Mouse (Mus musculus) kidney, adult 8-10 months (tissue): ENCODE measurements at regions not wholly inside any gene's neighbourhood (a gene's known extent, or its start where the extent isn't known, plus 50 kb on each side); places are given as distances from the start of the nearest gene placed in this dataset.

ENCODE experiments used
- DNase-seq, 2 experiments: peaks; one replicate each; pipeline ENCODE4 v3.0.0; 2022

DNA sequence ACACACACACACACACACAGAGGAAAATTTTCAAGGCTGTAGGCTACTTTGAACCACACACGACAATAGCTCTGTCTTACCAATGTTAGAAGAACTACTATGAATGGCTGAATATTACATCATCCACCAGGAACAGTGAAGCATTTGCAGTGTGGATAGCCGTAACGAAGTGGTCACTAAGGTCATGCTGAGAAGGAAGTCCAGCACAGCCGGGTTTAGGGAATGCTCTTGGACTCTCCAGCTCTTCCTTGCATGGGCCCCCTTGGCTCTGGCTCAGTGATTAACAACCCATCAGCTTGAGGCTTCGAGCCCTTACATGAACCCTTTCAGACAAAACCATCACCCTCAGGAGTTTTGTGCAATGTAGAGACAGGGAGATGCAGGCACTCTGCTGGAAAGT is 245.3 kb downstream of the Adamts20 start:
- no peak for DNase-seq

DNA sequence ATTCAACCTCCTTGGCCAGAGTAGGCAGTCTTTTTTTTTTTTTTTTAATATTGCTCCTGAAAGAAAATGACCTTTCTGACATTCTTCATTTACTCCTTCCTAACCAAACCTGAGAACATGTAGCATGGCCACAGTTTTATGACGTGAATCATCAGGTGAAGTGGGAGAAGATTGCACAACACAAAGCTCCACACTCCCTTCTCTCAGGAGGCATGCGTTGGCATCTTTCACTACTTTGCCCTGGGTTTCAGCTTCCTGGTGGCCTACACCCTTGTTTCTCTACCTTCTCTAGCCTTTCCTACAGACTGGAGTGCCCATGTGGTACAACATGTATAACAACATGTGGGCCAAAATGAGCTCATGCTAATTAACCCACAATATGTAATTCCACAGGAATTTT is 248.5 kb downstream of the Adamts20 start:
- no peak for DNase-seq

DNA sequence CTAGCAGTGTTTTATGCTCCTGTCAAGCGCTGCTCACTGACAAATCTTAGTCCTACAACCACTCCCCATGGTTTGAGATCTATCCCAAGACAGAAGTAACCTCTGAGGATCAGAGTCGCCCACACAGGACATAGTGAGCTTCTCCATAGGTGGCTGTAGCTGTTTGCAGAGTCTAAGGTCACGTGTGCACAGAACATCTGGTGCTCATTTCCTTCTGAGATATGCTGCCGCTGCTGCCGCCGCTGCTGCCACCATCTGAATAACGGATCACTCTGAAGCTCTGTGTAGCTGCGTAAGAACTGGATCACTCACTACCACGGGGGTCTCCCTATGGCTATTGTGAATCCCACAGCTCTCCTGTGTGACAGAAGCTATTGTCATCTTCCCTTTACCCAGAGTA is 250.8 kb downstream of the Adamts20 start:
- DNase-seq, result no peak

DNA sequence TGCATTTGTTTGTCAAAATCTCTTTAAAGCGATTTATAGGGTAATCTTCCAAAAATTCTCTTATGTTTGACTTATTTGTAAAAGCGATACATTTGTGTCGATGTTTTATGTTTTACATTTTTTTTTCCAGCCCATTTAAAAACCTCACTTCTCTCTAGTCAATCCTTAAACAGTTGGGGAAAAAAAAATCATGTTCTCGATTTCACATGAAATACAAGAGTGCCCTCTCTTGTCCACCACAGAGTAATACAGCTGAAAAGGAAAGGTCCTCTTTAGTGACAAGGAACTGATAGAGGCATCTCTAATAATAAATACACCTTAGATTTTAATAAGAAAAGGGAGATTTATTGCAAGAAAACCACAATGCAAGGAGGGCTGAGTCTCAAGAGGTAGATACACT is 251.8 kb downstream of the Adamts20 start:
- DNase-seq, result no peak

DNA sequence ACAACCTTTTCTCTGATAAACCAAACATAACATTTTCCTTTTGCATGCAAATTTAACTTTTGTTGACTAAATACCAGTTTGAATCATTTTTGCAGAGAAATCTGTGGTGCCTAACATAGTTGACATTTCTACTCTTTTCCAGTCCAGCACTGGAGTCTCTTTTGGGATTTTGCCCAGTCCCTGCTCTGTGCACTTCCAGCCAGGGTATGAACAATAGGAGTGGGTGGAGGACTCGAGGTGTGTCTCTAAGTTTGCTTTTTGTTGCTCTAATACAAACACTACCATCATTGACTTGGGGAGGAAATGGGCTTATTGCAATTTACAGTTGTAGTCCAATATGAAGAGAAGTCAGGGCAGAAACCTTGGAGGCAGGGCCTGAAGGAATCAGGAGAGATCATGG is 256.7 kb downstream of the Adamts20 start:
- DNase-seq, result no peak

DNA sequence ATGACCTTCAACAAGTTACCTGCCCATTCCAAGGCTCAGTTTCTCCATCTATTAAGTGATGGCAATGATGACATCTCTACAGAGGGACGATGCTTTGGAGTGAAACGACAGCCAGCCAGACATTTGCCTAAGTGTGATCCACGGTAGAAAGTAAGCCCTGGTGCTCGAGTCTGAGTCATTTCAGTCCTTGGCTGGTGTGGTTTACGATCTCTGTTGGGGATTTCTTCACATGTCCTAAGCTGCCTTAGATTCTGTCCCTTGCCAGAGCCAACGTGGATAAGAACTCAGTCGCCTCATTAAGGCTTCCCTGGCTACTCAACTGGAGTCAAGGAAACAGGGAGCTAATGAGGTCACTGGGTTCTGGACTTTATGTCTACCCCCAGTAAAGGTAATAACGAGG is 258.8 kb downstream of the Adamts20 start:
- no peak for DNase-seq

DNA sequence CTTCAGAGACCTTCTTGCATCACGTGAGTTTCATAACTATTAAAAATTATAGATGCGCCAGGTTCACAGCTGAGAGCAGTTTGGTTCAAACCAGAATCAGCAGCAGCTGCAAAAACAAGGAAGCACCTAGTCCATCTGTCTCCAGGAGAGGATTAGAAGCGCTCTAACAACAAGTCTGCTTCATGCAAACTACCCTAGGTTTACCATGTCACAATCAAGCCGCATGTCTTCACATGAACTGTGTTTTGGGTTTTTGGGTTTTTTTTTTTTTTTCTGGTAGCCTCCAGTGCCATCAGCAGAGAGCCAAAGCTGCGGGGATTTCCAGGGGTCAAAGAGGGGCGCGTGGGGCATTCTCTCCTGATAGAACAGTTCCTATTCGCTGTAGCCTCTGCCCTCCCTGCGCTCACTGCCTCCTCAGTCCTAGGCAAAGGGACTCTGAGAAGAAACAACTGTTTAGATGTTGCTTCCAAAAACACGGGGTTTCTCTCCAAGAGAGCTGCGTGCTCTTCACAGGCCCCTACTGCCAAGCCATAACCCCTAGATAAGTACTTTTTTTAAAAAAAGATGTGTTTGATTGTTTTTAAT is 259.8 kb downstream of the Adamts20 start:
- DNase-seq, result no peak

DNA sequence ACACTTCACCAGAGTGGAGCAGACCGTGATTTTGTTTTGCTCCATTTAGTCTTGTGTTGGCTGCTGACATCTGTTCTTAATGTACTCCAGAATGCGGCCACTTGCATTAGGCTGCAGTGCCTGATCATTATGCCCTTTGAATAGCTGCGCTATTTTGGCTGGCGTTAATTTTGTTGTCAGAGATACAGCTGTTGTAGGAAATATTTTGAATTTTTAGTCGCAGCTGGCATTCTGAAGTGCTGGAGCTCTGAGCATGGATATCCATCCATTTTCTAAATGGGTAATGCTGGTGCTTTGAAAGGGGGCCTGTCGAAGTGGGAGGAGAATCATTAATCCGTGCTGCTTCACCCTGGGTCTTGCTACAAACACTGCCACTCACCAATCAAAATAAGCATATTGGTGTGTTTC is 275.1 kb downstream of the Adamts20 start:
- DNase-seq, result no peak

DNA sequence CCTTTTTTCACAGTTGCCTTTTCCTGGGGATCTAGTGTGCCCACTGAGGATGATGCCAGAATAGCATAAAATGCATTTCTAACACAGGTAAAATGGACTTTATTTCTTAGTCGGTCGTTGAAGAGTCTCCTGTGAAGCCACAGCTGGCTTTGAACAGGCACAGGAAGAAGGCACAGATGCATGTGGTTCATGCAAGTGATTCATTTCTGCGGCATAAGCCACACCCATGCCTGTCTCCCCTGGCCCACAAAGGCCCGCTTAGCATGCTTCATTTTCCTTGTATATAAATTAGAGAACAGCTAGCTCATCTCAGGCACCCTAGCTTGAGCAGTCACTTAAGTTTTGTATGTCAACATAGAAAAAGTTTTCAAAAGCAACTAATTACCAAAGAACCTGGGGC is 277.6 kb downstream of the Adamts20 start:
- no peak for DNase-seq

DNA sequence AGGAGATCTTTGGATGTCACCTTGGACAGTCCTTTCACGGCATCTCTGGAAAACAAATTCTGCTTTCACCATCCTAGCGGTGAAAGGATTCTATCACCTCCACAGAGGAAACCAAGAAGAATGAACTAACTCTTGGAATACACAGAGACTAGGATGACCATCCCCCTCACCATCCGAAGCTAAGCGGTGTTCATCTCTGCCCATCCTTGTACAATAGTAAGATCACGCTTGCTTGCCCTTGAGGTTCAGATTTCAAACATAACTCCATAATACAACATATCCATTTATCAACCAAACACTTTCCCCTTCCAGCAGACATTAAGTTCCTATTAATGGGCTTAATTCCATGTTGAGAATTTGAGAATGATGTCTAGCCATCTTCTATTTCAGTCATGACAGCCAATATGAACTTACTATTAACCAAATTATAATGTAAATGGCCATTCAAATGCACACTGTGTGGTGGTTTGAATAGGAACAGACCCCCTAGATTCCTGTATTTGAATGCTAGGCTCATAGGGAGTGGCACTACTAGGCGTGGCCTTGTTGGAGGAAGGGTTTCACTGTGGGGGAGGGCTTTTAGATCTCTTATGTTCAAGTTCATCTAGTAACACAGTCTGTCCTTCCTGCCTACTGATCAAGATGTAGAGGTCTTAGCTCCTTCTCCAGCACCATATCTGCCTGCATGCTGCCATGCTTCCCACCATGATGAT is 281.4 kb downstream of the Adamts20 start:
- no peak for DNase-seq

DNA sequence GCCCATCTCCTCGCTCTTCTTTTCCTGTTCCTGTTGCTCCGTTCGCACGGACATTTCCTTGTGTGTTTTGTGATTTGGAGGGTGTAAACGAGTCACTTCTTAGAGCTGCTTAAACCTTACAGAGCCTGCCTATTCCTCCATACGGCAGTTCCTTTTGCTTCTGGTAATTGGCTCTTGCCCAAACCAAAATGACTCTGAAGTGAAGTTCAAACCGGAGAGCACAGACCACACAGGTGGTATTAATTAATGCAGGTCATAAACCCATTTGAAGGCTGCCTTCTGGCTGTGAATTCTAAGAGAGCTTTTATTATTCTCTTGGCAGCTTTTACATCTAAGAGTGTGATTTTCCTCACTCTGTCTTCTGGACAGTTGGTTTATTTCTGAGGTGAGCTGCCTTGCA is 291.1 kb downstream of the Adamts20 start:
- DNase-seq, result peak; percentile 2 to 36

DNA sequence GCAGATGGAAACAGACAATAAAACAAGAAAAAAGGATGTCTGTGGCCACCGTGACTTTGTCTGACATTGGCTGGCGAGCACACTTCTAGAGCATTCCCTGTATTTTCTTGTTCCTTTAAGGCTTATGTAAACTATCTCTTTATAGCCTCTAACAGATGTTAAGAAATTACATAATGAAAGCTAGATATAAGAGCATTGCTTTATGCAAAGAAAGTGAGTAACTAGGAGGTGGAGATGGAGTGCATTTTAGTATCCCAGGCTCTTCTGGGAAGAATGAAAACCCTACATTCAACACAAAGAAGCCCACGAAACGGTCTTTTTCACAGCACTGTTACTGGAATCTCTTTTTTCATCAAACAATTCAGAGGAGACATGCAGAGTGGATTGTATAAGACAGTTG is 304.4 kb downstream of the Adamts20 start:
- DNase-seq, result no peak

DNA sequence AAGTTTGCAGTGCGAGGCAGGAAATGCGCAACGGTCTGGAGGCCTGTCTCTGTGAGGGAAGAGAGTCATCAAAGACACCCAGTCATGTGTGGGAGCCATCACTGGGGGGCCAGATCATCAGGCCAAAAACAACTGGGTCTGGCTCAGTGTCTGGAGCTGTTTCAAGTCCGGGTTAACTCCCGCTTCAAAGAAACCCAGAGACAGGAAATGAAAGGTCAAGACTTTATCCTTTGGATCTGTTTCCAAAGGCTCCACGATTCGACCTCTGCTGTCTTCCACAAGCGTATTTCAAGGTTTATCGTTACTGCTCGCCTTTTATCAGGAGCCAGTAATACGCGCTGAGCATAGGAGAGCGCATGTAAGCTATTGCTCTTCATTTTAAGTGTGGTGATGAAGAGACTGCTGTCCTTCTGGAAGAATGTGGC is 325.7 kb downstream of the Adamts20 start:
- DNase-seq, result peak; percentile 12 to 18

DNA sequence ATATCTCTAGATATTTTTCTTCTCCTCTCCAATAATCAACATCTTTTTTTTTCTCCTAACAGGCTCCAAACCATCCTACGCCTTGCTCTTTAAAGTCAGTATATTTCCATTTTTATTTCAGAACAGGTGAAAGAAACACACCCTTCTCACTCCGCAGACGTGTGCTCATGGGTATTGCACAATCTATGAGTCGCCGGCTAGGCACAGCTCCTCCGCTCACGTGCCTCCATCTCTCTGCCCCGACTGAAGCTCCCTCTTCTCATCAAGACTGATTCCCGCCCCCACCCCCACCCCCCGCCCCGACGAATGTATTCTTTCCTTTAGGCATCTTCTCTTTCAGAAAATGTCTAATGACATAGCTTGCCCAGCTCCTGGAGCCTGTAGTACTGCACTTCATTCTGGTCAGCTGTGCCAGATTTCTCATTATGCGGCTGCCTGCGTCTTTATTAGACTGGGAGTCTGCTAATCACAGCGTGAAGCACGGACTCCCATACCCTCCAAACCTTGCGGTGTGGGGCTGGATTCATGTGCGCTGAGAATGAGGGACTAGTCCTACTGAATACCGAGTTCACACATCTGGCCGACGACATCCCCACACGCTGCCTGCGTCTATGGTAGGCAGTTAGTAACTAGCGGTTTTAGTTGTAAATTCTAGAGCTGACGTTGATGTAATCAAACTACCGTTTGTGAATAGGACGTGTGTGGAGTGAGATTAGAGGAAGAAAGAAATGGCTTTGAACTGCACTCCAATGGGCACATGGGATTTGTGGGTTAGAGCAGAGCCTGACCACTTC is 327.9 kb downstream of the Adamts20 start:
- no peak for DNase-seq

DNA sequence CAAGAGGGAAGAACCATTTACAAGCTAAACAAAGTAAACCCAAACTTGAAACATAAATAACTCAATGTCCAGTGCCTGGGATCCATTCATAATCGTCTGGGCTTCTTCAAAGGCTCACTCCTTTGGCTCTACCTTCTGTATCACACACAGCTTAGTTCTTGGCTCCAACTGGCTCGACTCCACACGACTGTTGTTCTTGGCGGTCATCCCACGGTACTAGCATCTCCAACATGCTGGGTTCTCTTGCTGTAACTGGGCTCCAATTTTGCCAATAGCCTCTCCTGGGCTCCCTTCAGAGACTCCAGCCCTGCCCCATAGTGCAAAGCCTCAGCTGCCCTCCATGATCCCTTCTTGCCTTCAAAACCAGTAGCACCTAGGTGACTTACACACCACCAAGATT is 352.4 kb downstream of the Adamts20 start:
- DNase-seq, result peak in 1 of 2 experiments; percentile 3

DNA sequence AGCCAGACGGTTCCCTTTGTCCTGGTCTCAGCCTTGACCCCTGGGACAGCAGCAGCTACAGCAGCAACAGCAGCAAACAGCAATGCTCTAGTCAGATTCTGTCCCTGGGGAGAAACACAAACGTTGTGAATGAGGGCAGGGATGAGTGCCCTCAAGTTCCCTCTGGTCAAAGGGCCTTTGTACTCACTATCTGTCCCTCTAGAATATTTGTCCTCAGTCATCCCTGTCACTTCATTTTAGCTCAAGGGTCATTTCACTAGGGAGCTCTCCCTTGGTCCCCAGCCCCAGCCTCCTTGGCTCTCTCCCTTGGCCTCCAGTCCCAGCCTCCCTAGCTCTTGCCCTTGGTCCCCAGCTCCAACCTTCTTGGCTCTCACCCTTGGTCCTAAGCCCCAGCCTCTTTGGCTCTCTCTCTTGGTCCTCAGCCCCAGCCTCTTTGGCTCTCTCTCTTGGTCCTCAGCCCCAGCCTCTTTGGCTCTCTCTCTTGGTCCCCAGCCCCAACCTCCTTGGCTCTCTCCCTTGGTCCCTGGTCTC is 358.0 kb downstream of the Adamts20 start:
- peak; percentile 3 to 6 for DNase-seq

DNA sequence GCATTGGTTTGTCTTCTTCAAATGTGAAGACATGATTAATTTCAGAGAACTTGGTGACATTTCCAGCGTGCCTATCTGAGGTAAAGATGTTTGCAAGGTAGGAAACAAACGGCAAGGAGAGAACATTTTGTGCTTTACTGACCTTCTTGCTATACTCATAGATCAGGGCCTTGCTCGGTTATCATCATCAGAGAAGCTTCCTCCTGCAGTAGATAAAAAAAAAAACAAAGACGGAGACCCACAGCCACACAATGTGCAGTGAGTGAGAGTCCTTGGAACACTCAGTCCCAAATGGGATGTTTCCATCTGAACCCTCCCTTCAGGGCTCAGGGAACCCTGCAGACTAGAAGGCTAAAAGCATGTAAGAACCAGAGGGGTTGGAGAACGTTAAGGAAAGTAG is 374.6 kb downstream of the Adamts20 start:
- no peak for DNase-seq

DNA sequence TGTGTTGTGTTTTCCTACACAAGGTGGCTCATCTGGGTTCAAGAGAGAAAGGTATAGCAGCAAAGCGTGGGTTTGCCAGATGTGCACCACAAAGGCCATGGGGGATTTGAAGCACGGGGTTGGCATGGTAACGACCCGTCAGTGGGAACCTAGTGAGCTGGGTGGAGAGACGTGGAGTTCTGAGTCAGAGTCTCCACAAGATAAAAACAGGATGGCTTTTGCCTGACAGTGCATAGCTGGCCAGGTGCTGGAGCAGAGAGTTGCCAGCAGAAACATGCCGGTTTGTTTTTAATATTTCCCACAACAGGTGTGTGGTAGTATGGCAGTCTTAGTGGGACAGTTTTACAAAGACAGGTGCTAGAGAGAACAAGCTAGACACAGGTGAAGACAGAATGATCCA is 375.4 kb downstream of the Adamts20 start:
- no peak for DNase-seq

DNA sequence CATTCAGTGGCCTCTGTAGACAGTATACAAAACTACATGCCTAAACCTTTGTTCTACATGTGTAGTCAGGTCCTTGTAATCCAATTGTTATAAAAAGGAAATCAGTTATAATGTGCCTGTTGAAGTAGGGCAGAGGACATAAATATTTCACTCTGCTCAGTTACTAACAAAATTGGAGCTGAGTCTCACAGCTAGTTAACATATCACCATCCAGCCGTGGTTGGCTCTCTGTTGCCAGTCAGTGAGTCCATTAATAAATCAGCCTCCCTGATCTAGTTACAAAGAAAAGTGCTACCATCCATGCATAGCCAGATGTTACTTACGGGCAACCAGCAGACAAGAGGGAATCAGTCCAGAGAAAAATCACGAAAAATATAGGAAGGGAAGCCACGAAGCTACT is 382.8 kb downstream of the Adamts20 start:
- peak; percentile 34 to 36 for DNase-seq

DNA sequence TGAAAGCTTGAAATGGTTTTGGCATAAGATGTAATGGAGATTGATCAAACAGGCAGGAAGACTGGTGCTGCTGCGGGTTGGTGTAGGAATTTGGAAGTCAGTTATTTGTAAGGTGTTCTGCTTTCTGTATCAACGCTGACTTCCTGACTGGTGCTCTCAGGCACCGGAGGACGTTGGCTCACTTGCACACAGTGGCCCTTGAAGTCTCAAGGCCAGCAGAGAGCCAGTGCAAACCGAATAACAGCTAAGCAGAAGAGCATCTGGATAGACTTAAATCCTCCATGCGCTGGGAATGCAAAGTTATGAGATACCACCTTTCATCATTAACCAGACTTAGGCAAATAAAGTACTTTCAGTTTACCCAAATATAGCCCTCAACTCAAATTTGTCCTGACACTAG is 388.2 kb downstream of the Adamts20 start:
- DNase-seq, result no peak

DNA sequence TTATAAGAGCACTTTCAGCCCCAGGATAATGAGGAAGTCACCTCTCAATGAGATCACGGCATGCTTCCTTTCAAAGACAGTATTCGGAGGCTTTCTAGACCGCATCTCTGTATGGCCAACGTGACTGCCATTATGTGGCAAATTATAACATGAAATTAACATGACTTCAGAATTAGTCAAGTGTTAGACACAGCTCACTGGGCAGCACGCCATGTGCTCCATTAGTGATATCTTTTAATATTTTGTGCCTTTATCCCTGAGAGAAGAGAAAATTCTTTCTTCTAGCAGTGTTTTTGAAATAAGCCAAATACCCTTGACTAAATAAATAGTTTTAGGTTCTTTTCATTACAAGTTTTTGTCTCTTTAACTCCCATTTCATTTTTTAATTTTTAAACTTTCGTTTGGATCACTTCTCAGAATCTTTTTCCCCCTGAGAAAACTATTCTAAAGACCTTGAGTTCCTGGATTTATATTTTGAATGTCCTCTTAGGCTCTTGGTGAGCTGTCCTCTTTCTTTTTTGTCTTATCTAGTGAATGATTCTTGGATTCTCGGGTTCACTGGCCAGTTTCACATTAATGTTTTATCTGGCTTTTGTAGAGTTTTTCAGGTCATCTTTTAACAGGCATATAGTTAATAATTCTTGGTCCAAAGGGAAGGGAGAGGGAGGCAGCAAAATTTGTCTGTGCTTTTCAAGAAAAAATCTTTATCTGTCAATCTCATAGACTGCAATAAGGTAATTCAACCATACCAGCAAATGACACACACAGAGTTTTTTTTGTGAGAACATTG is 390.9 kb downstream of the Adamts20 start:
- DNase-seq, result peak; percentile 8 to 61

DNA sequence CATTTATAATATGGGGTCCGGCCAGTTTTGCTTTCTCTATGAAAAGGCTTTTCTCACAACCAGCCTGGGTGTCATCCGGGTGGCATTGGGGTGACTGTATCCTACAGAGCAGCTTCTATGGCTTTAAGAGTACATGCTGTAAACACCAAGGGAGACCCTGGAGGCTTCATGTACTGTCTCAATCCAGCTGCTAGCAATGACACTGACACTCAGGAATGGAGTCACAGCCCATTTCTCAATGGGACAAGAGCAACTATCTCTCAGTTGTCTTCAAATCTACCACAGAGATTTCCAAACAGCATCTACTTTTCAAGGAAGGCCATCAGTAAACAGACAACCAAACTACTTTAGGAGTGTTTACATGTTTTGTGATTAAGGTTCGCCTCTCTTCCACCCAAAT is 397.5 kb downstream of the Adamts20 start:
- DNase-seq, result no peak

DNA sequence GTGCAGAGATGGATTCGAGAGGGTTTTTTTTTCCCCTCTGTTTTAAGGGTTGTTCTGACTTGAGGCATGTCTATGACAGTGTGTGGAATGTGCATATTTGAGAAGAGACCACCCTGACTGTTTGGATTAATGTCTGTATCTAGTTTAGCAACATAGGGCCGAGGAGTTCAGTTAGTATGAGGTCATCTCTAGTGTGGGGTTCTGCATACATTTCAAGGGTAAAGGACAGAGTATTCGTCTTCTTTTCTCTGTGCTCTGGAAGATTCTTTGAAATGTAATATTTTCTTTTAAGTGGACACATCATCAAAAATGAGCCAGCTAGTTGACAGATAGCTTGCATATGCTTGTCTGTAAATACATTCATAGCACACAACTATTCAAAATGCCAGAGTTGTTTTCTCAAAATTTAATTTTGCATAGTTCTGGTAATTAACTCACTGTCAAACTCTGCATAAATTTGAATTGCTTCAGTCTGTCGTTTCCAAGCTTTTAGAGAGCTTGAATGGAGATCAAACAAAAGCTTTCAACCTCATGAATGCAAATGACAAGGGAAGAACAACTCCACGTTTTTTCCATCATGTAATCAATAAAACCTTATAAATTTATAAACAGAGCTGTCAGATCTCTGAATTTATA is 415.5 kb downstream of the Adamts20 start:
- DNase-seq, result no peak
